8 mouse cellular contexts compared by ENCODE assay signal in the genomic region with DNA sequence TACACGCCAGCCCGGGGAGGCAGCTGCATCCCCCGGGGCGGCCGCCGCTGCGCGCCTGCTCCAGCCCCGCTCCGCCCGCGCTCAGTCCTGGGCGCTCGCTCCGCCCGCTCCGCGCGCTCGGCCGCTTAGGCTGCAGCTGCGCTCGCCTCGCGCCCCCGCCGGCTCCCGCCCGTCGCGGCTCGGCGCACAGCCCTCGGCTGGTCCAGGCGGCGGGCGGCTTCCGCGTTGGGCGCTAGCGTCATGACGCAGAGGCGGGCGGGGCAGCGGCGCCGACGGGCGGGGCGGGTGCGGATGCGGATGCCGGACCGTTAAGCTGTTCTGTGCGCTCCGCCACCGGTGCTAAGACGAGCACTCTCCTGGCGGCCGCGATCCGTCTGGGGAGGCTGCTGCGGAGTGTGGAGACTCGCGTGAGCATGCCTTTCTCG. TPM values are rescaled to one million over a fixed set of nuclear protein-coding genes. Genes with fewer than 3 reads are reported as not detected.
DNase-seq lines count a peak whose midpoint lies in the region; ATAC-seq lines count a peak whose summit lies in the region.

A gene (minus strand): TSS at position 73 of the 425 bp plus-strand sequence.
A gene (plus strand): TSS at position 290 of the 425 bp plus-strand sequence.

- no peaks in the 10 kb centered on the region for H3K27me3 ChIP-seq in hindbrain, embryonic 14.5 days (ENCODE audit: control insufficient read depth, insufficient read depth, low read length)

- peak within 1 kb of the TSS; percentile 92 for H3K4me2 ChIP-seq in hindbrain, embryonic 14.5 days (replicated peaks)

- H3K27ac ChIP-seq in hindbrain, embryonic 14.5 days, result peak within 1 kb of the TSS; percentile 90

- peaks cover 24% of the 10 kb centered on the region for H3K4me1 ChIP-seq in hindbrain, embryonic 14.5 days (replicated peaks; ENCODE audit: control insufficient read depth, insufficient read depth, low read length)

- H3K9ac ChIP-seq in hindbrain, embryonic 14.5 days, result peak within 1 kb of the TSS; percentile 81

- H3K36me3 ChIP-seq in hindbrain, embryonic 14.5 days (replicated peaks; ENCODE audit: control insufficient read depth, insufficient read depth), result no peaks in the 10 kb centered on the region

- H3K9me3 ChIP-seq in hindbrain, embryonic 14.5 days (ENCODE audit: control insufficient read depth, low read length), result no peaks in the 10 kb centered on the region

- H3K4me3 ChIP-seq in hindbrain, embryonic 14.5 days (replicated peaks; ENCODE audit: low read length), result peak within 1 kb of the TSS; percentile 84

- peak; percentile 95 for DNase-seq in T-cell, adult 2 months (ENCODE audit: low spot score)
- DNase-seq in cerebellum, postnatal 25 days, result peak; percentile 94 to 96
- peak; percentile 89 to 90 for DNase-seq in frontal cortex, postnatal 25 days (ENCODE audit: low spot score in 2 of 2)
- DNase-seq in hindbrain, embryonic 14.5 days (ENCODE audit: low spot score), result peak; percentile 90
- DNase-seq in layer of hippocampus, postnatal 36 days, result peak; percentile 94 to 95
- DNase-seq in lung, postnatal 25 days (ENCODE audit: low spot score), result peak; percentile 94
- peak; percentile 80 for DNase-seq in retina, adult 2 months (ENCODE audit: low read depth, low spot score)
- DNase-seq in thymus, postnatal 25 days, result peak; percentile 98

- under 1% methylated on average over 59 of the region's 66 CpGs for WGBS in hindbrain, embryonic 14.5 days

- ATAC-seq in hindbrain, embryonic 14.5 days (ENCODE audit: low FRiP score), result peak; percentile 97

RNA-seq across cellular contexts. Expression of the first gene that starts in this region (rescaled TPM):
- 14.2 and 15.7 TPM in 2 replicates for polyA plus RNA-seq in hindbrain, embryonic 14.5 days (2014; fragmentation: Nextera tagmentation; extraction: Ambion mirVana)
- total RNA-seq in layer of hippocampus, postnatal 36 days (2021), result 10 to 100 TPM; 57.2 to 57.6 TPM

RNA-seq across cellular contexts. Expression of the second gene that starts in this region (rescaled TPM):
- 0.60 and 0.74 TPM in 2 replicates for polyA plus RNA-seq in hindbrain, embryonic 14.5 days (2014; fragmentation: Nextera tagmentation; extraction: Ambion mirVana)
- total RNA-seq in layer of hippocampus, postnatal 36 days (2021), result 1 to 10 TPM in 1 of 2 experiments, under 1 TPM in 1; 0.77 to 1.2 TPM

Comparison
In these comparisons a context has a peak if more than half of its experiments do, and no peak if none do; other contexts are left out.
1. Peak in every context shown above with its lines: DNase-seq, ATAC-seq, H3K4me3 ChIP-seq and H3K27ac ChIP-seq.